Mouse (Mus musculus): ENCODE data around the gene Olfr62. TPM values are rescaled to one million over a fixed set of nuclear protein-coding genes. Genes with fewer than 3 reads are reported as not detected.
A peak's percentile ranks its signal among the peaks of the same experiment; 100 is the strongest.

Gene Olfr62
- polyA plus RNA-seq, 1 experiment, result not detected

DNA sequence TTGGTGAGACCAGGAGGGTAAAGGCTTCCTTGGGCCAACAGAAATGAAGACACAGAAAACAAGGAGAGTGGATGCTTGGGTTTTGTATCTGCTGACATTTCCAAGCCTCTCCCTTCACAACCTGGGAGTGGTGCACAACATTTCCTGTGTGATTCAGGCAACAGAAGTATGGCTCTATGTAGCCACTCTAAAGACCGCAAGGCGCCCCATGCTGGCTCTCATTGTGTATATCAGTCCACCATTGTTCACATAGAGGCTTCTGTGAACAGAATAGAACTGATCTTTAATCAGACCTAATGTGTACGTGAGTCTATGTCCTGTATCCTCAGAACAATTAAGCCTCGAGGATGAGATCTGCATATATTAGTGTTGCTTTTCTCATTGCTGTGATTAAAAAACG, 28.5 kb upstream of the Olfr62 start:
- WGBS, result 93% methylated on average over 5 of the region's 5 CpGs
- no peak overlapping the region for H3K27ac ChIP-seq (ENCODE audit: insufficient read depth, low read depth, low read length)
- H3K4me3 ChIP-seq (ENCODE audit: insufficient read depth, low read depth, low read length), result no peak overlapping the region
- no peak for TF ChIP-seq POLR2A (IDR thresholded peaks at IDR 0.05; ENCODE audit: low read depth, low read length)
- no peak for TF ChIP-seq CTCF (conservative IDR thresholded peaks at IDR 0.05; ENCODE audit: insufficient read depth, insufficient read length, low read depth, low read length)
- H3K27me3 ChIP-seq (replicated peaks; ENCODE audit: control insufficient read depth, insufficient read depth, low read length), result no peaks in the 10 kb centered on the region
- H3K4me1 ChIP-seq (ENCODE audit: control insufficient read depth, insufficient read depth, low read length), result no peaks in the 10 kb centered on the region
- H3K36me3 ChIP-seq (ENCODE audit: control insufficient read depth, insufficient read depth, low read length), result no peaks in the 10 kb centered on the region
- DNase-seq, result no peak

DNA sequence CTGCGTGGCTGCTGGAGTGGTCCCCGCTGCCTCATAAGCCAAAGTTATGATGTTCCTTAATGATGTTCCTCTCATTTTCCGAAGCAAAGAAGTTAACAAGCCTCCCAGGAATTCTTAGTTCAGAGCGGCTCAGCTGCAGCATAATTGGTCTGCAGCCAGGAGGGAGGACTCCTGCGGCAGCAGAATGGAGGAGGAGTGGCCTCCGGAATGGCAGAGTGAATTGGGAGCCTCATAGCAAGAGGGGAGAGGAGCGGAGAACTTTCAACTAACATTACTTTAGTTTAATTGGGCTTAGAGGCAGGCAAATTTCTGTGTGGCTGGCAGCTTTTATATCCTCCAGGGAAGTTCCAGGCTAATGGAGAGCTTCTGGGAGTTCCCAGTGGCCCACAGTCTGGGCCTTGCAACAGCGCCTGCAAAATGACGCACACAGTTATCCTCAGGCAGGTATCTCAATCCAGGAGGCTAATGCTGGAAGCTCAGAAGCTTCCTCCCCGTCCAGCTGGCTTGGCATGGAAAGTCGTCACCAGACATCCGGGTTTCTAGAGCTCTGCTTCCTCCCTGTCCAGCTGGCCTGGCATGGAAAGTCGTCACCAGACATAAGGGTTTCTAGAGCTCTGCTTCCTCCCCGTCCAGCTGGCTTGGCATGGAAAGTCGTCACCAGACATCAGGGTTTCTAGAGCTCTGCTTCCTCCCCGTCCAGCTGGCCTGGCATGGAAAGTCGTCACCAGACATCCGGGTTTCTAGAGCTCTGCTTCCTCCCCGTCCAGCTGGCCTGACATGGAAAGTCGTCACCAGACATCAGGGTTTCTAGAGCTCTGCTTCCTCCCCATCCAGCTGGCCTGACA, 16.2 kb upstream of the Olfr62 start:
- TF ChIP-seq CTCF (conservative IDR thresholded peaks at IDR 0.05; ENCODE audit: insufficient read depth, insufficient read length, low read depth, low read length) (no peak), POLR2A (IDR thresholded peaks at IDR 0.05; ENCODE audit: low read depth, low read length) (no peak)
- no peaks in the 10 kb centered on the region for H3K36me3 ChIP-seq (ENCODE audit: control insufficient read depth, insufficient read depth, low read length)
- H3K4me3 ChIP-seq (ENCODE audit: insufficient read depth, low read depth, low read length), result no peak overlapping the region
- H3K4me1 ChIP-seq (ENCODE audit: control insufficient read depth, insufficient read depth, low read length), result no peaks in the 10 kb centered on the region
- H3K27ac ChIP-seq (ENCODE audit: insufficient read depth, low read depth, low read length), result no peak overlapping the region
- H3K27me3 ChIP-seq (replicated peaks; ENCODE audit: control insufficient read depth, insufficient read depth, low read length), result no peaks in the 10 kb centered on the region
- DNase-seq, result no peak
- 29% methylated on average over 20 of the region's 20 CpGs for WGBS

DNA sequence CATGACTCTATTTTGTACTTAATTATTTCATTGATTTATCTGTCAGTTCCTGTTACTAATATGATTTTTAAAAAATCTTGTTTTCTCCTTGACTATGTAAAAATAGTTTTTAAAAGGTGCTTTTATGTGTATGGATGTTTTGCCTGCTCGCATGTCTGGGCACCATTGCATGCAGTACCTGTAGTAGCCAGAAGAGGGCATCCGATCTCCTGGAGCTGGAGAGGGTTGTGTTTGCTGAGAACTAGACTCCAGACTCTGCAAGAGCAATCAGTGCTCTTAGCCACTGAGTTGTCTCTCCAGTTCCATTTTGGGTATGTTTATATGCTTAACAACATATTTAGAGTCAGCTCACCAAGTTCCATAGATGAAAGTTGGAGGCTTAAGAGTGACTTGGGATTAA, 13.5 kb upstream of the Olfr62 start:
- Histone ChIP-seq H3K27ac (ENCODE audit: insufficient read depth, low read depth, low read length) (no peak overlapping the region), H3K4me1 (ENCODE audit: control insufficient read depth, insufficient read depth, low read length) (no peaks in the 10 kb centered on the region), H3K36me3 (ENCODE audit: control insufficient read depth, insufficient read depth, low read length) (no peaks in the 10 kb centered on the region), H3K4me3 (ENCODE audit: insufficient read depth, low read depth, low read length) (no peak overlapping the region), H3K27me3 (replicated peaks; ENCODE audit: control insufficient read depth, insufficient read depth, low read length) (no peaks in the 10 kb centered on the region)
- TF ChIP-seq POLR2A (IDR thresholded peaks at IDR 0.05; ENCODE audit: low read depth, low read length), result no peak
- peak; percentile 78 for TF ChIP-seq CTCF (conservative IDR thresholded peaks at IDR 0.05; ENCODE audit: insufficient read depth, insufficient read length, low read depth, low read length)
- peak; percentile 43 for DNase-seq
- 4% methylated on average over 2 of the region's 2 CpGs for WGBS

DNA sequence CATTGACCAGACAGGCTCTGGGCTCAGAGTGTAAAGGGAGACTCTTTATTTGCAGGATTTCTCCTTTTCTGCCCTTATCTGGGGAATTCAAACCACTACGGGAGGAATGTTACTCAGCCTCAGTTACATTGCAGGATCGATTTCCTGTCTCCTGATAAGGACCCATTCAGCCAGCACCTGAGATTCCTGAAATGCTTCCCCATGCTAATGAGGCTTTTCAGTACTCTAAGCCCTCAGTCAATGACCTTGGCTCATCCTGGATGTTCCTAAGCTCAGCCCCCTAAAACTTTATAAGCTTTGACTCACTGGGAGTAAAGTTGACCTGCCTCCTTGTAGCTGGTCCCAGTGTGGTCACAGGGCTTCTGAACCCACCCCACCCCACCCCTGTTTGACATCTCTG, 28.3 kb downstream of the Olfr62 start:
- no peak for TF ChIP-seq POLR2A (IDR thresholded peaks at IDR 0.05; ENCODE audit: low read depth, low read length)
- no peak for TF ChIP-seq CTCF (conservative IDR thresholded peaks at IDR 0.05; ENCODE audit: insufficient read depth, insufficient read length, low read depth, low read length)

DNA sequence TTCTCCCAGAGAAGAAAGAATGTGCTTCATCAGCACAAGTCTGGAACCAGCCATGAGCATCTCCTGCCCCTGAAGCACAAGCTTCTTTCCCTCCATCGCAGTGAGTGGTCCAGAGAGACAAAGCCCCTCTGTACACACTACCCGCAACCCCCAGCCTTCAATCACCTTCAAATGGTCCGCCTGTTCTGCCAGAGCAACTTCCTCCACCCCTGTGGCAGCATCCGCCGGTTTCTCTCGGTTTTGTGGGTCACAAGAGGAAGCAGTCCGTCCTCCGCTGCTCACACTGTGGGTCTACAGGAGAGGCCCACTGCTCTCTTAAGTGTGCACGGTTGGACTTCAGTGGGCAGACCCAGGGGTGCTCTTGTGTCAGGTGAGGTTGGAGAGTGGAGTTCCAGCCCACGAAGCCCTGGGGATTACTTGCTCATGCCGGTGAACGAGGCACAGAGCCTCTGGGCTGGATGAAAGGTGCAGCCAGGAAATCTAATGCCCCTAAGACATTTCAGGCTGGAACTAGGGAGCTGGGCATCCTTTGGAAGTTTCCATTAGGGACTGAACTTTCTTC, 33.7 kb downstream of the Olfr62 start, which contains the start of gene Olfr1342:
Gene Olfr1342 (minus strand): TSS at position 345 of the 562 bp plus-strand sequence.
- Histone ChIP-seq H3K27me3 (replicated peaks; ENCODE audit: control insufficient read depth, insufficient read depth, low read length) (no peaks in the 10 kb centered on the region), H3K27ac (ENCODE audit: insufficient read depth, low read depth, low read length) (no peak within 1 kb of the TSS), H3K4me3 (ENCODE audit: insufficient read depth, low read depth, low read length) (no peak within 1 kb of the TSS), H3K4me1 (ENCODE audit: control insufficient read depth, insufficient read depth, low read length) (no peaks in the 10 kb centered on the region), H3K36me3 (ENCODE audit: control insufficient read depth, insufficient read depth, low read length) (no peaks in the 10 kb centered on the region)
- DNase-seq, result no peak
- 26% methylated on average over 12 of the region's 12 CpGs for WGBS
- no peak for TF ChIP-seq CTCF (conservative IDR thresholded peaks at IDR 0.05; ENCODE audit: insufficient read depth, insufficient read length, low read depth, low read length)
- TF ChIP-seq POLR2A (IDR thresholded peaks at IDR 0.05; ENCODE audit: low read depth, low read length), result no peak

More for the DNA sequence above, 28.3 kb downstream of the Olfr62 start:
- Histone ChIP-seq H3K4me1 (ENCODE audit: control insufficient read depth, insufficient read depth, low read length) (no peaks in the 10 kb centered on the region), H3K27me3 (replicated peaks; ENCODE audit: control insufficient read depth, insufficient read depth, low read length) (no peaks in the 10 kb centered on the region; the same call in 1 of the 2 replicates), H3K4me3 (ENCODE audit: insufficient read depth, low read depth, low read length) (no peak overlapping the region), H3K36me3 (ENCODE audit: control insufficient read depth, insufficient read depth, low read length) (no peaks in the 10 kb centered on the region), H3K27ac (ENCODE audit: insufficient read depth, low read depth, low read length) (no peak overlapping the region)
- no peak for DNase-seq
- 55% methylated on average over 2 of the region's 2 CpGs for WGBS

DNA sequence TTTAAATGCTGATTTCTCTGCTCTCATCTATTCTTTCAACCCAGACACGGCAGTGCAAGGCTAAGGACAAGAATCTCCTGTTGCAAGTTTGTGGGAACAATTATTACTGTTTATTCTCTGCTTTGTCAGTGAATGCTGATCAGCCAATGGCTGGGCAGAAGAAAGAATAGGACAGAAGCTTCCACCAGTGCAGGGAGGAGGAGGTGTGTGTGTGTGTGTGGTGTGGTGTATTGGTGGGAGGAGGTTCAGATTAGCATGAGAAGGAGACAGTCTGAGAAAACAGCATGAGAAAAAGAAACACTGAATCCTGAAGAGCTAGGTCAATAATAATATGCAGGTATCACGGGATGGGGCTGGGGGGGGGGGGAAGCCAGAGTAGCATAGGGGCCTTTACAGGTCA, 35.1 kb downstream of the Olfr62 start:
- Histone ChIP-seq H3K4me3 (ENCODE audit: insufficient read depth, low read depth, low read length) (no peak overlapping the region), H3K27me3 (replicated peaks; ENCODE audit: control insufficient read depth, insufficient read depth, low read length) (no peaks in the 10 kb centered on the region), H3K36me3 (ENCODE audit: control insufficient read depth, insufficient read depth, low read length) (no peaks in the 10 kb centered on the region), H3K4me1 (ENCODE audit: control insufficient read depth, insufficient read depth, low read length) (no peaks in the 10 kb centered on the region), H3K27ac (ENCODE audit: insufficient read depth, low read depth, low read length) (no peak overlapping the region)
- no peak for DNase-seq
- 38% methylated on average over 2 of the region's 2 CpGs for WGBS
- TF ChIP-seq CTCF (conservative IDR thresholded peaks at IDR 0.05; ENCODE audit: insufficient read depth, insufficient read length, low read depth, low read length), result no peak

DNA sequence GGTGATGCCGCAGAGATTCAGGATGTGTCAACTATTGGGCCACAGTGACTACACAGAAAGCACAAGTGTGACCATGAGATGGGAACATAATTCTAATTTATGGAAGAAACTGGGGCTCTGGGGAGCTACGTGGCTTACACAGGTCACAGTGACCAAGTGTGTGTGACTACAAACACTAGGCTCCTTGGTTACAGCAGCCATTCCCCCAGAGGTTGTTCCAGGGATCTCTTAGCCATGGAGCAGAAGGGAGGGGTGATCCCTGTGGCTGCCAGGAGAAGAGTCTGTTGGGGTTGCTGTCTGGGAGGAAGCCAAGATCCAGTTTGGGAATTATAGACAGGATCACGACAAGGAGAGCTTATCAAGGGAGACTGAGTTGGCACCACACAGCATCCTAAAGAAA, 44.5 kb downstream of the Olfr62 start, which contains the start of gene Olfr1341:
Gene Olfr1341 (plus strand): TSS at position 301 of the 400 bp plus-strand sequence.
- Histone ChIP-seq H3K4me1 (ENCODE audit: control insufficient read depth, insufficient read depth, low read length) (no peaks in the 10 kb centered on the region), H3K27ac (ENCODE audit: insufficient read depth, low read depth, low read length) (no peak within 1 kb of the TSS), H3K4me3 (ENCODE audit: insufficient read depth, low read depth, low read length) (no peak within 1 kb of the TSS), H3K36me3 (ENCODE audit: control insufficient read depth, insufficient read depth, low read length) (no peaks in the 10 kb centered on the region), H3K27me3 (replicated peaks; ENCODE audit: control insufficient read depth, insufficient read depth, low read length) (no peaks in the 10 kb centered on the region)
- no peak for DNase-seq
- WGBS, result 67% methylated on average over 3 of the region's 3 CpGs
- TF ChIP-seq CTCF (conservative IDR thresholded peaks at IDR 0.05; ENCODE audit: insufficient read depth, insufficient read length, low read depth, low read length) (no peak), POLR2A (IDR thresholded peaks at IDR 0.05; ENCODE audit: low read depth, low read length) (no peak)
